Mouse (Mus musculus): Measurements from ENCODE around the gene Ciita. TPM values are rescaled to one million over a fixed set of nuclear protein-coding genes. Genes with fewer than 3 reads are reported as not detected.
A peak's percentile ranks its signal among the peaks of the same experiment; 100 is the strongest.

Ciita gene
- polyA plus RNA-seq, 1 experiment from 2014 or later, result 0.31 TPM

DNA sequence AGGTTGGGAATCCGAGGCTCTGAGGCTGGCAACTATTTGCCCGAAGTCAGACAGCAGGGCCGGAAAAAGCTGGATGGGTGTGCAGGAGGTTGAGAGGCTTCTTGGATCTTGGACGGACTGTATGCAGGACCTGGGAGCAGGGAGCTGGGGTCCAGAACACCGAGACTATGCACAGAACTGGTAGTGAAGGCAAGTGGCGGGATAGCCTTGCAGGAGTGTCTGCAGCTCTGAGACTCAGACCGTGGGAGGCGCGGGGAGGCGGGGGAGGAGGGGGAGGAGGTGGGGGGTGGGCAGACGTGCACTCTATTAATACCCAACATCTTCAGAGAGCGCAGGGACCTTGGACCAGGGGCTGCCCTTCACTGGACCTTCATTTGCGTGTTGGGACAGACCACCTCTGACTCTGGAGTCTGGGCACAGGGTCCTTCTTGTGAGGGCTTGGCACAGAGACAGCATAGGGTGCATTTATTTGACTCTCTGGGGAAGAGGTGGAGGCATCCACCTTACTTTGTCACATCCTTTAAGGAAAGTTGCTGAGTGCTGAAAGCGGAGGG lies 10.1 kb downstream of the Ciita start:
- H3K9ac ChIP-seq (replicated peaks), result no peak overlapping the region
- 19% methylated on average over 11 of the region's 14 CpGs for WGBS (ENCODE audit: insufficient replicate concordance)
- H3K27me3 ChIP-seq (ENCODE audit: insufficient read depth, low read length), result peaks cover 7% of the 10 kb centered on the region; the same call in 1 of the 2 replicates
- H3K9me3 ChIP-seq (ENCODE audit: low read length), result no peaks in the 10 kb centered on the region
- H3K4me2 ChIP-seq (ENCODE audit: low read depth, low read length), result peak overlapping the region; percentile 61
- ATAC-seq, result no peak
- no peaks in the 10 kb centered on the region for H3K36me3 ChIP-seq (replicated peaks; ENCODE audit: insufficient read depth, low read length)
- no peak for DNase-seq
- H3K4me3 ChIP-seq (ENCODE audit: low read depth, low read length), result peak overlapping the region; percentile 25; the same call in 1 of the 2 replicates
- H3K27ac ChIP-seq (ENCODE audit: low read depth), result no peak overlapping the region
- TF ChIP-seq CTCF (IDR thresholded peaks at IDR 0.05; ENCODE audit: low read depth), result no peak
- TF ChIP-seq EP300 (IDR thresholded peaks at IDR 0.05; ENCODE audit: low read depth), result no peak
- H3K4me1 ChIP-seq (ENCODE audit: insufficient read depth), result no peaks in the 10 kb centered on the region

DNA sequence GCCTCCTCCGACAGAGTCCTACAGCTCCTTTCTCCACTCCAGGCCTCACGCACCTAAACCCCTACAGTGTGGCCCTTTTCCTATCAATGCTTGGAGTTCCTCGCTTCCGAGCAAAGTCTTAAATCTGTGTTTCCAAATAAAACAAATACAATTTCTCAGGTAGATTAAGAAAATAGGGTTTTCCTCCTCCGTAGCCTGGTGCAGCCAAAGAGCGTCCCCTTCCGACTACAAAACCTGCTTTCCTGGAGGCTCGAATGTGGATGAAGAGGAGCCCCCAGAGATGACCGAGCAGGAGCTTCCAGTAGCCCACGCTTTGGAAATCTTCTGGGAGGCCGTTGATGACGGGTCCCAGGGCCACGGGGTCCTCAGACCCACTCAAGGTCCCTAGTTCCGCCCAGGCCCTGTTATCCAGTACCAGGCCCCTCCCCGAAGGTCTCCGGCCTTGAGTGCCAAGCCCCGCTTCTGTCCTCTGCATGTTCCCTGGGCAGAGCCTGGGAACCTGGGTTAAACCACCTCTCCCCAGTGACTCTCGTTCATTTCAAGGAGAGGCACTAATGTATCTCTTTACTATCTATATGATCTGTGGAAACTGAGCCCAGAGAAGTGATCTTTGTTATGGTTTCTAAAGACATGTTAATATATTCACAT lies 10.8 kb downstream of the Ciita start:
- Histone ChIP-seq H3K4me1 (ENCODE audit: insufficient read depth) (no peaks in the 10 kb centered on the region), H3K4me3 (ENCODE audit: low read depth, low read length) (no peak overlapping the region), H3K36me3 (replicated peaks; ENCODE audit: insufficient read depth, low read length) (no peaks in the 10 kb centered on the region), H3K27ac (ENCODE audit: low read depth) (no peak overlapping the region), H3K9ac (replicated peaks) (no peak overlapping the region), H3K27me3 (ENCODE audit: insufficient read depth, low read length) (peaks cover 7% of the 10 kb centered on the region; the same call in 1 of the 2 replicates), H3K4me2 (ENCODE audit: low read depth, low read length) (no peak overlapping the region), H3K9me3 (ENCODE audit: low read length) (no peaks in the 10 kb centered on the region)
- ATAC-seq, result no peak
- TF ChIP-seq EP300 (IDR thresholded peaks at IDR 0.05; ENCODE audit: low read depth) (no peak), CTCF (IDR thresholded peaks at IDR 0.05; ENCODE audit: low read depth) (no peak)
- DNase-seq, result no peak
- WGBS (ENCODE audit: insufficient replicate concordance), result 75% methylated on average over 18 of the region's 18 CpGs

DNA sequence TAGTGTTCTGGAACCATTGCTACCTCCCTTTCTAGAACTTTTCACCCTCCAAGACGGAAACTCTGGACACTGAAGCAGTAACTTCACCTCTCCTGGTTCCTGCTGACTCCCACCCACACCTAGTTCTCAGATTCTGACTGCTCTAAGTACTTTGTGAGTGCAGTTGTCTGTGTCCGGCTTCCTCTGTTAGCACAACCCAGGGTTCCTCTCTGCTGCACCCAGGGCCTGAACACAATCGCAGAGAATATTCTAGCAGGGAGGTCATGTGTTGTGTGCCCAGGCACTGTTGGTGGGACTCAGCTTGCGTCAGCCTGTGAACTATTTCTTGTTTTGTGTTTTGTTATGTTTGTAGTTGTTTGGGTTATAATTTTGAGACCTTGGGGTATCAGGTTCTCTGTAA lies 11.9 kb downstream of the Ciita start:
- 75% methylated on average over 4 of the region's 4 CpGs for WGBS (ENCODE audit: insufficient replicate concordance)
- Histone ChIP-seq H3K9ac (replicated peaks) (no peak overlapping the region), H3K4me1 (ENCODE audit: insufficient read depth) (no peaks in the 10 kb centered on the region), H3K27me3 (ENCODE audit: insufficient read depth, low read length) (peaks cover 7% of the 10 kb centered on the region; the same call in 1 of the 2 replicates), H3K9me3 (ENCODE audit: low read length) (no peaks in the 10 kb centered on the region), H3K36me3 (replicated peaks; ENCODE audit: insufficient read depth, low read length) (no peaks in the 10 kb centered on the region), H3K4me2 (ENCODE audit: low read depth, low read length) (no peak overlapping the region), H3K4me3 (ENCODE audit: low read depth, low read length) (no peak overlapping the region), H3K27ac (ENCODE audit: low read depth) (no peak overlapping the region)
- DNase-seq (no peak), ATAC-seq (no peak)
- TF ChIP-seq CTCF (IDR thresholded peaks at IDR 0.05; ENCODE audit: low read depth) (no peak), EP300 (IDR thresholded peaks at IDR 0.05; ENCODE audit: low read depth) (no peak)

DNA sequence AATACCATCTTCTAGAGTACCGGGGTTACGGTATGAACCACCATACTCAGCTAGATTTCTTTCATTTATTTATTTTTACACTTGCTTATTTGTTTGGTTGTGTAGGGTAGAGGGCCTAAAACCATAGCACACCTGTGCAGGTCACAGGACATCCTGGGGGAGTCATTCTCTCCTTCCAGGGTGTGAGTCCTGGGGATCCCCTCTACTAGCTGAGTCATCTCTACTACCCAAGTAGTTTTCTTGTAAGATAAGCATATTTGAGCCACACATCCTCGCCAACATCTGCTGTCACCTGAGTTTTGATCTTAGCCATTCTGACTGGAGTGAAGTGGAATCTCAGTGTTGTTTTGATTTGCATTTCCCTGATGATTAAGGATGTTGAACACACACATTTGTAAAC lies 12.7 kb downstream of the Ciita start:
- no peak for TF ChIP-seq CTCF (IDR thresholded peaks at IDR 0.05; ENCODE audit: low read depth)
- TF ChIP-seq EP300 (IDR thresholded peaks at IDR 0.05; ENCODE audit: low read depth), result no peak
- H3K36me3 ChIP-seq (replicated peaks; ENCODE audit: insufficient read depth, low read length), result no peaks in the 10 kb centered on the region
- whole genome bisulfite sequencing (ENCODE audit: insufficient replicate concordance), result 70% methylated on average over 3 of the region's 3 CpGs

DNA sequence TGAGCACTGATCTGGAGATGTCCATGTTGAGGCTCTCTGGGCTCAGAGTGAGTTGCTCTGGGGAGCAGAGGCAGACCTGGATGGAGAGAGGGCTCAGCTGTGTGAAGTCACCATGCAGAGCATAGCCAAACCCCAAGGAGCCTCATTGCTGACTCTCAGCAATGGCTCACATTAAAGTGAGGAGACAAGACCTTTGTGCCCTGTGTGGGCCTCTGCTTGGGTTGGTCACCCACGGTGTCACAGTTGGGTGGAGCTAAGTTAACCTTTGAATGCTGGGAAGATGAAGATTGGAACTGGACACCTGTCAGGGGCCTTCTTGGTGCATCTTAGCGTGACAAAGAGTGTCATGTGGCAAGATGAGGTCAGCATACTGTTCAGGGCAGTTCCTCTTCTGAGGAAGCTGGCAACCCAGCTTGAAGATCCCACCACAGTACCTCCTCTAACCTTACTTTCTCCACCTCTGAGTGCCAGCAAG lies 16.0 kb downstream of the Ciita start:
- WGBS (ENCODE audit: insufficient replicate concordance), result 44% methylated on average over 2 of the region's 2 CpGs
- no peaks in the 10 kb centered on the region for H3K4me1 ChIP-seq (ENCODE audit: insufficient read depth)
- no peak for ATAC-seq
- H3K27me3 ChIP-seq (ENCODE audit: insufficient read depth, low read length), result no peaks in the 10 kb centered on the region
- no peak overlapping the region for H3K4me3 ChIP-seq (ENCODE audit: low read depth, low read length)
- no peak for TF ChIP-seq EP300 (IDR thresholded peaks at IDR 0.05; ENCODE audit: low read depth)
- TF ChIP-seq CTCF (IDR thresholded peaks at IDR 0.05; ENCODE audit: low read depth), result no peak
- H3K27ac ChIP-seq (ENCODE audit: low read depth), result no peak overlapping the region
- no peaks in the 10 kb centered on the region for H3K9me3 ChIP-seq (ENCODE audit: low read length)
- no peak overlapping the region for H3K9ac ChIP-seq (replicated peaks)
- H3K4me2 ChIP-seq (ENCODE audit: low read depth, low read length), result no peak overlapping the region
- no peak for DNase-seq
- H3K36me3 ChIP-seq (replicated peaks; ENCODE audit: insufficient read depth, low read length), result no peaks in the 10 kb centered on the region

More for the DNA sequence above, 12.7 kb downstream of the Ciita start:
- no peak overlapping the region for H3K27ac ChIP-seq (ENCODE audit: low read depth)
- no peak overlapping the region for H3K4me3 ChIP-seq (ENCODE audit: low read depth, low read length)
- H3K9ac ChIP-seq (replicated peaks), result no peak overlapping the region
- peaks cover 7% of the 10 kb centered on the region; the same call in 1 of the 2 replicates for H3K27me3 ChIP-seq (ENCODE audit: insufficient read depth, low read length)
- no peaks in the 10 kb centered on the region for H3K4me1 ChIP-seq (ENCODE audit: insufficient read depth)
- DNase-seq (no peak), ATAC-seq (no peak)
- no peaks in the 10 kb centered on the region for H3K9me3 ChIP-seq (ENCODE audit: low read length)
- H3K4me2 ChIP-seq (ENCODE audit: low read depth, low read length), result no peak overlapping the region

DNA sequence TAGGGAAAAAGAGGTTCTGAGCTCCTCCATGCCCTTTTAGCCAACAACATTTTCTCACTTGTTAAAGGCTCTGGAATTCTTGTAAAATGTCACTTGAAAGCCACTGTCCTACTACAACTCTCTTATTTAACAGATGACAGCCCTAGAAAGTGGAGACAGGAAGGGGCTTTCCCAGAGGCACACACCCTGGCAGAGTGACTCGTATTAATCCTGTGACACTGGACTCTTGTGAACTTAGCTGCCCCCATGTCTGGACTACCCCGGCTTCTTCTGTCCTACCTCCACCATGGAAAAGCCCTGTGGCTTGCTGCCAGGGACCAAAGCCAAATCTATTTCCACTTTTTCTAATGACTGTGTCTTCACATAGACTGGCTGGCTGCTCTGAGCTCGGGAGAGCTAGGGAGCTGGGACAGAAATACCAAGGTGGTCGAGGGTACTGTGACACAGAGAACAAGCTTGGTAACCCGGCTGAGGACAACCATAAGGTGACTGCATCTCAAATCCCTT lies 18.3 kb downstream of the Ciita start:
- Histone ChIP-seq H3K4me1 (ENCODE audit: insufficient read depth) (no peaks in the 10 kb centered on the region), H3K9ac (replicated peaks) (no peak overlapping the region), H3K27me3 (ENCODE audit: insufficient read depth, low read length) (no peaks in the 10 kb centered on the region), H3K27ac (ENCODE audit: low read depth) (no peak overlapping the region), H3K4me3 (ENCODE audit: low read depth, low read length) (no peak overlapping the region), H3K9me3 (ENCODE audit: low read length) (no peaks in the 10 kb centered on the region), H3K36me3 (replicated peaks; ENCODE audit: insufficient read depth, low read length) (no peaks in the 10 kb centered on the region), H3K4me2 (ENCODE audit: low read depth, low read length) (no peak overlapping the region)
- ATAC-seq (no peak), DNase-seq (no peak)
- TF ChIP-seq EP300 (IDR thresholded peaks at IDR 0.05; ENCODE audit: low read depth) (no peak), CTCF (IDR thresholded peaks at IDR 0.05; ENCODE audit: low read depth) (no peak)
- WGBS (ENCODE audit: insufficient replicate concordance), result 49% methylated on average over 5 of the region's 5 CpGs
